Mouse (Mus musculus) left cerebral cortex, postnatal 4 days (tissue): ENCODE data around the gene Acsbg2. TPM values are rescaled to one million over a fixed set of nuclear protein-coding genes. Genes with fewer than 3 reads are reported as not detected.

Experiments
- DNase-seq: peaks from one replicate; pipeline ENCODE4 v3.0.0-alpha.2; 2022
- intact Hi-C: fragments of 180-260 bp; cut with DNase I; formaldehyde crosslinking; loops from one replicate; pipeline ENCODE4 v1.15.1; 2025
- total RNA-seq, 2 experiments: library from RNA; stranded (reverse); gene quantifications; 2 replicates each; pipeline ENCODE4 v1.2.3; 2021

Acsbg2 gene
- total RNA-seq, 2 experiments from 2014 or later = not detected

DNA sequence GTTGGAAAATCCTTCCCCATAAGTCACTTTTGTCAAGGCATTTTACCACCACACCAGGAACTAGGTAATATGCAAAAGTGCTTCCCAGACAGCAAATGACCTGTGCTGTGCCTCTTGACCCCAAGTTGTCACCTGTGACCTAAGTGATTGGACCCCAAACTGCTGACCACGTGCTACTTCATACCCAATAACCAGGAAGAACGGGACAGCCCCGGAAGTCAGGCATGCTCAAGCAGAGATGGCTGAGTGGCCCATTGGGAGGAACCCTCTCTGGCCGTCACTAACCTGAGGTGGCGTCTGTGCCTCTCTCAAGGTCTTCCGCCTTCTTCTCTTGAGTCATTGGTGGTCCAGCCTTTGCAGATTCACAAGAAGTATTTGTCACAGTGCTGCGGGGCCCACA is 1.7 kb downstream of the Acsbg2 start:
- intact Hi-C loops = no loop called here
- no peak for DNase-seq

DNA sequence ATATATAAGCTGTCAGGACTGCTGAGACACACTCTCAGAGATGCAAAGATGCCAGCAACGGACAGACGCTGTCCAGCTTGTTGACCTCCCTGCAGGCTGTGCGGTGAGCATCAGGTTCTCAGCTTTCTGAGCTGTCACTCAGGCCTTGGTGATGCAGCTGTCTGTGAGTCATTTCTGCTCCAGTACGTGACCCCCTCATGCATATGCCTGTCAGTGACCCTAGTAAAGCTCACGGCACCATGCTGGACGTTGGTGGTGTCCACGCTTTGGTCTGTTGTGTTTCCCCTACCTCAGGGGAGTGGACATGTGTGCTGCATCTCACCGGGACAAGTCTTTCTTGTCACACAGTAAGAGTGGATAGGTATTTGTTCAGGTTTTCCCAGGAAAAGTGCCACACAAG is 2.5 kb downstream of the Acsbg2 start:
- intact Hi-C loops = no loop called here

DNA sequence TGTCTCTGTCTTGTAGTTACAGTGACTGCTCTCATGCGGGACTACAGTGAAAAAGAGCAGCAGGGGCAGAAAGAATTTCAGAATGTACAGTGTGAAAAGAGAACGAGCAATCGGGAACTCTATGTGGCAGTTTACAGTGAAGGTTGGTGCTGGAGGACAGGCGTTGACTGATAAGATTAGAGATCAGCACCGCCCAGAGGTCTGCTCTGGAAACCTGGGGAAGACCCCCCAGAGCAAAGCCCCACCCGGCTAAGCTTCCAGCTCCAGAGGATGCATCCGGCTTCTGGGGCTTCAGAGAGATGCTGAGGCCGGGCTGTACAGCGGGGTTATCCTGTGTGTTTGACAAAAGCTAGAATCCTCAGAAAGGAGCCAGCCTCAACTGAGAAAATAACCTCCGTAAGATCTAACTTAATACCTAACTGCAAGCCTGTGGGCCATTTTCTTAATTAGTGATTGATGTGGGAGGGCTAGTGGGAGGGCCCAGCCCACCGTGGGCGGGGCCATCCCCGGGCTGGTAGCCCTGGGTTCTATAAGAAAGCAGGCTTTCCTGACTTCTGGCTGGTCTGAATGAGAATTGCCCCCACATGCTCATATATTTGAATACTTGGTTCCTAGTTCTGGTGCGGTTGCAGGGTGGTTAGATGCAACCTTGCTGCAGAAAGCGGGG is 3.8 kb downstream of the Acsbg2 start:
- no peak for DNase-seq
- intact Hi-C loops = no loop called here

More for the DNA sequence above, 2.5 kb downstream of the Acsbg2 start:
- DNase-seq = no peak

DNA sequence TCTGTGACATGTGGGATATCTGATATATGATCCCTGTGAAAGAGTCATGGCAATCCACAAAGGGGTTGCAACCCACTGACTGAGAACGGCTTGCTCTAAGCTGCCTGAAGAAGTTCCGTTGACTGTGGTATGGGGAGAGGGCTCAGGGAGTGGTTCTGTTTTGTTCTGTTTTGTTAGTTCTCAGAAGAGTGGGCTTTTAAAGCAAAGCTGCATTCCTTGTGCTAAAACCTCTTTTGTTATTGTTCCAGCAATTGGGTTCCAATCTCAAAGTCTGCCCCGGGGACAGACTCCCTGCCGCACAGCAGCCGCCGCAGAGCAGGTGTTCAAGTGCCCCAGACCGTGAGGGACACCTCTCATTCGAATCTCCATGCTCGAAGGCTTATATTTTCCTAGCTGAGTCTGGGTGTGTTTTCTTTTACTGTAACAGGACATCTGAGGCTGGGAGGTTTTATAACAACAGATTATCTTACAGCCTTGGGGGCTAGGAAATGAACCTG is 4.7 kb downstream of the Acsbg2 start:
- intact Hi-C loops = no loop called here

DNA sequence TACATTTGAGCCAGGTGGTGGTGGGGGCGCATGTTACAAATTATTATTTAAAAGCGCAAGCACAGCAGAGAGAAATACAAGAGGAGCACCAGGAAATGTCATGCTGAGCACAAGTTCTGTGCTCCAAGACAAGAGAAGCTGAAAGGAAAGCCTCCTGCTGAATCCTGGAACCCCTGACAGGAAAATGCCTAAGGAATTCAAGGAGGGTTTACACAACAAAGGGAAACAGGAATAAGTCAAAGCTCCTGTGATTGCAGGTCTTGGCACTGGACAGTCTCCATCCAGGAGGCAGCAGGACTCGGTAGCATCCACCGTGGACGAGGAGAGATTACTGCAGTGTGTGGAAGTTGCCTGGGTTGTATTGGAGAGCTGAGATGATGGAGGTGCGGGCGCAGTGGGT is 8.2 kb downstream of the Acsbg2 start:
- DNase-seq = no peak
- intact Hi-C loops = no loop called here

More for the DNA sequence above, 4.7 kb downstream of the Acsbg2 start:
- no peak for DNase-seq

DNA sequence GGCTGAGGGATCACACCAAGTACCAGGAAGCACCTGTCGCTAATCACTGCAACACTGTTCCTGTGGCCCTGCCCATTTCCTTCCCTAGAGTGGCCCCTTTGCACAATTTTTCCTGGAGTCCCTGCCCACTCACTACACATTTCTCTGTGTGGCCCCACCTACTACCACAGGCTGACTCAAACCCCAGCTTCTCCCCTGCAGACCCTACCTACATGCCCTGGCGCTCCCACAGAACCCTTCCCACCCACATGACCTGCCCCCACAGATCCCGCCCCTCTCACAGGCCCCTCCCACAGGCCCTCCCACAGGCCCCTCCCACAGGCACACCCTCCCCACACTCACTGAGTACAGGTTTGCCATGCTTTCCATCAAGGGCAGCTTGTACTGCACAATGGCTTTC is 13.1 kb downstream of the Acsbg2 start:
- intact Hi-C loops = no loop called here
- DNase-seq = no peak

DNA sequence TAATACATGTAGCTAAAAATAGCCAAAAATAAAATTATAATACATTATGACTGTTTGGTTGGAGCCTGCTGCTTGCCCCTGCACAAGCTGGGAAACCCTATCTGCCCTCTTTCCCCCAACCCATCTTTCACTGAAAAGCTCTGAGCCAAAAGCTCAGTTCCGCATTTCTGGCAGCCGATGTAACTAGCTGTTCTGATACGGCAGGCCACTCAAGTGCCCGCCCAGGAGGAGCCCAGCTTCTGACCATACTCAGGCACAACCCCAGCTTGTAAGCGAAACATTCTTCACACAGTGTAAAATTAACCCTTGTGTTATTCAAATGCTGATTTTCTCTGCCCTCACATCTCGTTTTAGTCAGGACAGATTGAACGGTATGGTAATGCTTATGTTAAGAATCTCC is 15.3 kb downstream of the Acsbg2 start:
- no peak for DNase-seq
- intact Hi-C loops = no loop called here

DNA sequence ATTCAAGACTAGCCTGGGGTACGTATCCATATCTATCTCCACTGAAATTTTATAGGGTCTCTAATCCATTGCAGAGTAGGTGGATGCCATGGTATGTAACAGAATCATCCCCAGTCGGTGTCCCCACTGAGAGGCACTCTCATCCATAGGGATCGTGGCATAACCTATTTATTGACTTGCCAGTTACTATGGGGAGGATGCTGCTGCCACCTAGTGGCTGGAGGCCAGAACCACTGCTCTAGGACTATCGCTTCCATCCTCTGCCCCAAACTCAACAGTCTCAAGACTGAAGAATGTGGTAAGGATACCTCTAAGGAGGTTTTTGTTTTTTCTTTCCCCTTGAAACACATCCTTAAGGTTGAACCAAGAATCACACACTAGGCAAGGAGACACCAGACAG is 16.0 kb downstream of the Acsbg2 start:
- intact Hi-C loops = no loop called here
- peak; percentile 68 for DNase-seq

DNA sequence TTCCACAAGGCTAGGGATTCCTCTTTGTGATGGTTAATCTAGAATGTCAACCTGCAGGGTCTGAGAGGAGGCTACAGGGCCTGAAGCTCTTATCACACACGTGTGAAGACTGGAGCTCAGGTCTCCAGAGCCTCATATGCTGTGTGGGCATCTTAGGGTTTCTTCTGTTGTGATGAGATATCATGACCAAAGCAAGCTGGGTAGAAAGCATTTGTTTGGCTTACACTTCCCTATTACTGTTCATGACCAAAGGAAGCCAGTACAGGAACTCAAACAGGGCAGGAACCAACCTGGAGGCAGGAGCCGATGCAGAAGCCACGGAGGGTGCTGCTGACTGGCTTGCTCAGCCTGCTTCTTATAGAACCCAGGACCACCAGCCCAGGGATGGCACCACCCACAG is 18.8 kb downstream of the Acsbg2 start:
- intact Hi-C loops = no loop called here
- no peak for DNase-seq

DNA sequence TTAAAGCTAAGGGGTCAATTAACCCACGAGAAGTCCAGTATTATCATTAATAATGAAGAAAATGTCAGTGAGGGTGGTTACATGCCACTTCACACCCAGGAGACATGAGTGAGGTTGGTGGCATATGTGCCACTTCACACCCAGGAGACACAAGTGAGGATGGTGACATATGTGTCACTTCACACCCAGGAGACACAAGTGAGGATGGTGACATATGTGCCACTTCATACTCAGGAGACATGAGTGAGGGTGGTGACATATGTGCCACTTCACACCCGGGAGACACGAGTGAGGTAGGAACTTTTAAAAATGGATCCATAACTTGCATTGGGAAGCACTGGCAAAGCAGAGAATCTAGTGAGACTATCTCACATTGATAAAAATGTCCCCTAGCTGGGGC is 23.1 kb downstream of the Acsbg2 start:
- intact Hi-C loops = no loop called here
- DNase-seq = no peak

DNA sequence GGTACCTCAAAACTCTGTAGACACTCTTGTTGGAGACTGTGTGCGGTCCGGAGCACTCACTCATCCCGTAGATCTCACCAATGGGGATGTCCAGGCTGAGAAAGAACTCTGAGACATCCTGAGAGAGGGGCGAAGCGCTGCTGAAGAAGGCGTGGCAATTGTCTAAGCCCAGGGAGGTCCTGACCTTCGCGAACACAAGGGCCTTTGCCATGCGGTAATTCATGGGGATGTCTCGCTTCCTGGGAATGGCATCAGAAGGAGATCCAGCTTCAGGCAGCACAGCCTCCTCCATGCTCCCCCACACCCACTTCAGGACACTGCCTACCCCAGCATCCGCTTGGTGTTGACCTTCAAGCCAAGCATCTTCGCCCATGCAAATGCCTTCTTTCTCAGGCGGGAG is 24.5 kb downstream of the Acsbg2 start:
- intact Hi-C loops = no loop called here
- DNase-seq = no peak

DNA sequence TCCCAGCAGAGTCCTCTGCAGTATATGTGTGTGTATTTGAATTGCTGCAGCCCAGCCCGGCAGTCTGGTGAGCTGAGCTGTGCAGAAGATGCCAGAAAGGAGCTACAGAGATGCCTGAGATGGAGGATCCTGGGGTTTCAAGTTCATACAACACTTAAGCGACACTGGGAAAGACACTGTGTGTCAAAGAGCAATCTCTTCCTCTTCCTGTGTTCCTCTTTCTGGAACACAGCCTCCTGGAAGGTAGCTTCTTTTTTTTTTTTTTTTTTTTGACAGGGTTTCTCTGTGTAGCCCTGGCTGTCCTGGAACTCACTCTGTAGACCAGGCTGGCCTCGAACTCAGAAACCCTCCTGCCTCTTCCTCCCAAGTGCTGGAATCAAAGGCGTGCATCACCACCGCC is 25.5 kb downstream of the Acsbg2 start:
- intact Hi-C loops = no loop called here

DNA sequence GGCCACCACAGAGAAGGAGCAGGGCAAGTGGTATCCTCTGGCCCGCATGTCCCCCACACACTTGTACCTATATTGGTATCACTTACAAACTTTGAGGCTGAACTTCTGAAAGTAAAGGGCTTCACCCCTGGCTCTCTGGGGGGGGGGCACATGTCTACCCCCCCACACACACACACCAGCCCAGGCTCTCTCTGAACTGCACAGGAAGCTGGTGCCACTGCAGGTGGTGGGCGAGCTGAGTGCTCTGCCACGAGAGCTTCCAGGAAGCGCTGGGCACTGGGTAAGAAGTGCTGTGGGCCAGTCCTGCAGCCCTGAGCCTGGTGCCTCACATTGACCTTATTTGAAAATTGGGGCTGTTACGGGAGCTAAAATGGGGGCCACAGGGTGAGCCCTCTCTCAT is 30.6 kb downstream of the Acsbg2 start:
- no peak for DNase-seq
- intact Hi-C loops = no loop called here

More for the DNA sequence above, 25.5 kb downstream of the Acsbg2 start:
- no peak for DNase-seq

DNA sequence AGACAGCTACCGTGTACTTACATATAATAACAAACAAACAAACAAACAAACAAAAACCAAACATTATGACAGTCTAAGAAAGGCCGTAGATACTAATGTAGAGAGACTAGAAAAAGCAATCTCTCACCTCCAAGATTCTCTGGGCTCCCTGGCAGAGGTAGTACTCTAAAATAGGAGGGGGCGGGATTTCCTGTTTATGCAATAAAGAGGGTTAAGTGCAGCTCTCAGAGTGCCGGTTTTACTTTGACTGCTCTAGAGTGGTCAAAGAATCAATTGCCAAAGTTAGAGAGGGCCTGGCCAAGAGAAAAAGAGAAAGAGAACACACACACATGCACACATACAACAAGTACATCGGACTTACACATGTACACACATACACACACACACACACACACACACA is 32.1 kb downstream of the Acsbg2 start:
- DNase-seq = no peak
- intact Hi-C loops = no loop called here

DNA sequence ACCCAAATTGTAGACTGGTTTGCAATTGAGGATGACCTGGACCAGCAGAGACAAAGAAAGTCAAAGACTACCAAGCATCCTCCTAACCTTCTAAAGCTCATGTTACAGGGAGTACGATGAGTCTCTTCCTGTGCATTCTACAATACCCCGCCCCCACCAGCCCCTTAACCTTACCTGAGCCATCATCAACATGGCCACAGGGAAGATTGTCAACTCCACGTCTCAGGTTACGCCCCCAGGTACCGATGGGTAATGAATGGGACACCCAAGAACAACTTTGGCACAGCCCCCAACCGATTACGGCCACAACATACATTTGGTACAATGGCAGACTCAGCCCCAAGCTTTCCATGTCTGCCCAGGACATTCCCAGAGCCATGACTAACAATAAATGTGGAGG is 33.7 kb downstream of the Acsbg2 start:
- intact Hi-C loops = no loop called here
- DNase-seq = no peak

DNA sequence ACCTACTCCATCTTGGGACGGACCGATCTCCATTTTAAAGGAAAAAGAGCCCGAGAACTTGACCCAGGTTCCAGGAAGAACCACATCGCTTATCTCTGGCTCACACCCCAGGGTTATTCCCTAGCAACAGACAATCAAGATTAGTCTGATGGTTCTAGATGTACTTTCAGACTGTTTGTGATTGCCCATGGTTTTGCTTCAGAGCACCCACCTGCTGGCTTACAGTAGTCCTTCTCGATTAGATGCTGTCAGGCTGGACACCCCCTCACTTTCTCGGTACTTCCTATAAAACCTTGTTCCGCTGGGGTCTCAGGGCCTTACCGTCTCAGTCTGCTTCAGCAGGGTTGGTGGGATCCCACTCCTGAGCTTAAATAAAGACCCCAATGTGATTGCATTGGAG is 37.9 kb downstream of the Acsbg2 start:
- intact Hi-C loops = no loop called here
- DNase-seq = no peak

DNA sequence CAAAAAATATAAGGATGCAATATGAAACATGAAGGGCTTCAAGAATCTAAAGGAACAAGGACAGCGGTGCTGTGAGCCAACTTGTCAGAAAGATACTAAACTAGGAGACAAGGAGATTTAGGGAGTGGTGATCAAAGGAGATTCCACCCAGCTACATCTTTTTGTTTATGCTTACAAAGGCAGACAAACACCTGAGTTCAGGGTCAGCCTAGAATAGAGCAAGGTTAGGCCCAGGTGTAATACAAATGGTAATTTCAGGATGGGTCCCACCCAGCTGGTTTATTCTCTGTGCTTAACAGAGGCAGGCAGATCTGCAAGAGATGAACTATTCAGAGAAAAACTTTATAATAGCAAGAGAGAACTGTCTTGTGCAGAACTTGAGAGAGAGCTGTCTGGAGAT is 40.9 kb downstream of the Acsbg2 start:
- DNase-seq = no peak
- intact Hi-C loops = no loop called here

DNA sequence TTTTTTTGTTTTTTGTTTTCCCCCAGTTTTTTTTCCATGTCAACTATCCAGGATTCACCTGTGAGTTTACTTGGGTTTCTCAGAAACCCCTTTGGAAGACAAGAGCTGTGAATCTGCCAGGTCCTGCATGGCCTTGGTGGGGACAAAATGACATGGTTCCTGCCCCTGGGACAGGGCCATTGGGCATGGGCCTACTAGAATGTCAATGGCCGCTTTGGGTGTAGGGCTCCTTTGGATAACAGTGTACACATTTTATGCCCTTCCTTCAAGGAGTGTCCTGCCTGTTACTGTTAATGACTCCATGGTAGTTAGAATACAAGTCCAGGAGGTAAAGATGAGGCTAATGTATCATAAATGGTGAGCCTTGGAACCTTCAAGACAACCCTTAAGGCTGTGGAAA is 41.3 kb downstream of the Acsbg2 start:
- DNase-seq = no peak
- intact Hi-C loops = no loop called here

DNA sequence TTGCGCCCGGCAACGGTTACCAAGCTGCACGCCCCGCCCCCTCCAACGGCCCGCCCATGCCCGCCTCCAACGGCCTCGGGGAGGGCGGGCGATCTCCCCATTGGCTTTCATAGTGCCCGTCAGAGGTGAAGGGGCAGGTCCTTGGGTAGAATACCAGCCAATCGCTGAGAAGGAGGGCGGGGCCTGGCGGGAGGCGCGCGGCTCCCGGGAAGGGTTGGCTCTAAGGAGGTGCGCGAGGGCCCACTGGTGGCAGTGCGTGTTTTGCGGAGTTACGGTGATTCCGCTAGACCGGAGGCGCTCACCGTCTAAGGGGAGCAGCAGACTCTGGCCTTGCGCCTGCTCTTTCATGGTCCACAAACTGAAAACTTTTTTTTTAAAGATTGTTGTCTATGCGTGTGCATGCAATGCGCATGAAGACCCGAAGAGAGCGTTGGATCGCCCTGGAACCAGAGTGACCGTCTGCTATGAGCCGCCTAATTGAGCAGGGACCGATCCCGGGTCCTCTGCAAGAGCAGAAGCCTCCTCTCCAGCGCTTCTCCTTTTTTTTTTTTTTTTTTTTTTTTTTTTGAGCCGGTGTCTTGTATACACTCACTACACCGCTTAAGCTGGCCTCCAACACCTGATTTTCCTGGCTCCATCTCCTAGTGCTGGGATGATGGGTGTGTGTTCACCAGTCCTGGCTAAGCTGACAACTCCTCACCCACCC is 43.0 kb downstream of the Acsbg2 start:
- intact Hi-C loops = no loop called here
- DNase-seq = peak; percentile 100

DNA sequence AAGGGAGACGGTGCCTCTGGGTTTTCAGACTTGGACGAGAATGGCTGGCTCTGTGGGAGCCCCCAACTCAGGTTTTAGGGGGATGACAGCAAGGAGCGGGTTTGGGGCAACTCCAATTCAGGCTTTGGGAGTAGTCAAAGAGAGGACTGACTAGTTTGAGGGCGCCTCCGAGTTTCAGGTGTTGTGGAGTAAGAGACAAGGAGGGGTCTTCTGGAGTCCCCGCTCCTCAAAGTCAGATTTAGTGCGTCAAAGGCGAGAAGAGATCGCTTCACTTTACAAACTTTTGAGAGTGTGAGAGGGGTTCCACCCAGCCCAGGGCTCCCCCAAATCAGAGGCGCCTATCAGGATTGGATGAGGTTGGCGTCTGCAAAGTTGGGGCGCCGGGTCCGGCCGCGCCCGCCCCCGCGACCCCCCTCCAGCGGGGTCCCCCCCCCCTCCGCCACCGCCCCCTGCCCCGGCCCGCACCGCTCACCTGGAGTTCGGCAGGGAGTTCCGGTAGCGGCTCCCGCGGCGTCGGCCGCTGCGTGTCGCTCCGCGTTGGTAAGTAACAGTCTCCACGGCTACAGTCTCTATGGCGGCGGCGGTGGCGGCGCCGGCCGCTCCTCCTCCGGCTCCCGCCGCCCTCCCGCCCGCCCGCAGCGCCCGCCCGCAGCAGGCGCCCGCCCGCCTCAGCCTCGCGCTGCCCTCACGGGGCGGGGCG is 43.7 kb downstream of the Acsbg2 start, which contains the start of gene Rfx2:
TSS of gene Rfx2 (minus strand) at position 603 of the 700 bp plus-strand sequence.
- intact Hi-C loops = no loop called here
- no peak for DNase-seq

DNA sequence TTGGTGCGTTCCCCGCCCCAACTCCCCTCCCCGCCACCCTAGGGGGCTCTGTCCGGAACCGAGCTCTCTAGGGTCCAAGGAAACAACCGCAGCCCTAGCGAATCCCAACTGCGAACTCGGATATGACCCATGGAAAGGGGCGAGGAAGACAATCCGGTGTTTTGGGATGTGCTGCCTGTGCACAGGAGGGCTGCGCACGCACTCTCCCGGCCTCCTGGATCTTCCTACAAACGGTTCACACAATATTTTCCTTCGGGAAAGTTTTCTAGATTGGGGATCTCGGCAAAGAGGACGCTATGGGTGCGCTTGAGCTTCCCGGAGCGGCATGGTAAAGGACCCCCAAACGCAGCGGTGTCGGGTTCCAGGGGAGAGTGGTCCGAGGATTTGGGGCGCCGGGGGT is 44.5 kb downstream of the Acsbg2 start:
- intact Hi-C loops = no loop called here
- no peak for DNase-seq

DNA sequence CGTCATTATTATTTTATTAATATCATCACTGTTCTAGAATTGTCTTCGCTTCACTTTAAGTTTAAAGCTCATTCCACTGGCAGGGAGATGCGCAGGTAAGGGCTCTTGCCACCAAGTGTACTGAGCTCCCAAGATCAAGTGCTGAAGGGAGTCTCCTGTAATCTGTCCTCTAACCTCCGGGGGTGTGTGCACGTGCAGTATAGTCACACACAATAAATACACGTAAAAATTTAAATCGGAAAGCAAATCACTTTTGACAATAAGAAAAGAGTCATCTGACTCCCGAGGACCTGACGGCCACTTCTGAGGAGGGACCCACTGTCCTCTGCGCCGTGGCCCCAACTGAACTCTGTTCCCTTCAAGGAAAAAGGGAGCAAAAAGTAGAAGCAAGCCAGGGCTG is 45.1 kb downstream of the Acsbg2 start:
- intact Hi-C loops = no loop called here

More for the DNA sequence above, 45.1 kb downstream of the Acsbg2 start:
- DNase-seq = no peak
